Mouse (Mus musculus) cerebellum, adult 2 months (tissue): ENCODE measurements at regions not wholly inside any gene's neighbourhood (a gene's known extent, or its start where the extent isn't known, plus 50 kb on each side); places are given as distances from the start of the nearest gene placed in this dataset.

Experiments used
- CTCF ChIP-seq: fragments of 200-500 bp; IDR thresholded peaks from 2 replicates; pipeline ENCODE4 v1.5.1; 2011; ENCODE audit warnings: low read depth, mild to moderate bottlenecking, control low read depth, low read length, moderate library complexity, borderline replicate concordance; ENCODE audit not compliant: insufficient read depth
- POLR2A ChIP-seq: fragments of 200-500 bp; IDR thresholded peaks from 2 replicates; pipeline ENCODE4 v1.6.1; 2011; ENCODE audit warnings: low read length, control low read depth, borderline replicate concordance; ENCODE audit not compliant: insufficient read depth

DNA sequence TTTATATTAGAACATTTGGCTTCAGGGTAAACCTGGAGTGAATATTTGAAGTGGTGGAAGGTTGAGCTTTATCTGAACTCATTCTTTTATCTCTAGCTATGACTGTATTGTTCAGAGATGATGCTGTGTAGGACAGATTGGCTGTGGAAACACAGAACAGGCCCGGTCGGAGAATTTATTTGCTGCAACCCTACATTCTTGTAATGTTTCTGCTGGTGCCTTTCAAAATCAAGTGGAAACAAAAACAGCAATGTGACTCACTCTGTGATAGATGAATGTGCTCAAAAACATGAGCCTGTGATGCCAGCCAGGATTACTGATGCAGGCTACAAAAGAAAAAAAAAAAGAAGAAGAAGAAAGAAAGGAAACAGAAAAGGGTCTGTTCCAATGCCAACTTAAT lies 928.3 kb downstream of the Efnb2 start:
- TF ChIP-seq CTCF (no peak), POLR2A (no peak)
